Comparison of ENCODE assay signal across 15 mouse cellular contexts in genomic region chr10:111482654-111483053, GRCm38 (mm10).
"Had no signal": no experiment of that assay in that cellular context is flagged by ENCODE, and none has a peak within 500 bp of the region (broad histone marks: within the 10 kb centered on the region; RNA-seq: fewer than 3 reads in every experiment).

No protein-coding gene starts in this region.

- H3K9ac ChIP-seq: neural tube, embryonic 15.5 days; stomach, embryonic 15.5 days had no signal

- H3K27me3 ChIP-seq: neural tube, embryonic 15.5 days; stomach, embryonic 15.5 days had no signal

- DNase-seq: retina, postnatal 1 day; right cerebral cortex, adult 18-20 months; right cerebral cortex, postnatal 14 days; right cerebral cortex, postnatal 25 days; right cerebral cortex, postnatal 4 days; spleen, adult 18-20 months; thymus, adult 18-20 months; thymus, adult 2 months; thymus, postnatal 14 days; thymus, postnatal 25 days; thymus, postnatal 36 days; thymus, postnatal 4 days had no signal

- H3K9me3 ChIP-seq: neural tube, embryonic 15.5 days; stomach, embryonic 15.5 days had no signal

- H3K27ac ChIP-seq: neural tube, embryonic 15.5 days; stomach, embryonic 15.5 days; stomach, postnatal 0 days had no signal

- H3K4me3 ChIP-seq: neural tube, embryonic 15.5 days; stomach, embryonic 15.5 days had no signal

- H3K4me2 ChIP-seq: neural tube, embryonic 15.5 days; stomach, embryonic 15.5 days had no signal
